Mouse (Mus musculus): ENCODE measurements around the gene Mfap3. TPM values are rescaled to one million over a fixed set of nuclear protein-coding genes. Genes with fewer than 3 reads are reported as not detected.

The Mfap3 gene
- total RNA-seq, 4 experiments from 2014 or later, result 6.1 to 11.0 (median 8.3) TPM

DNA sequence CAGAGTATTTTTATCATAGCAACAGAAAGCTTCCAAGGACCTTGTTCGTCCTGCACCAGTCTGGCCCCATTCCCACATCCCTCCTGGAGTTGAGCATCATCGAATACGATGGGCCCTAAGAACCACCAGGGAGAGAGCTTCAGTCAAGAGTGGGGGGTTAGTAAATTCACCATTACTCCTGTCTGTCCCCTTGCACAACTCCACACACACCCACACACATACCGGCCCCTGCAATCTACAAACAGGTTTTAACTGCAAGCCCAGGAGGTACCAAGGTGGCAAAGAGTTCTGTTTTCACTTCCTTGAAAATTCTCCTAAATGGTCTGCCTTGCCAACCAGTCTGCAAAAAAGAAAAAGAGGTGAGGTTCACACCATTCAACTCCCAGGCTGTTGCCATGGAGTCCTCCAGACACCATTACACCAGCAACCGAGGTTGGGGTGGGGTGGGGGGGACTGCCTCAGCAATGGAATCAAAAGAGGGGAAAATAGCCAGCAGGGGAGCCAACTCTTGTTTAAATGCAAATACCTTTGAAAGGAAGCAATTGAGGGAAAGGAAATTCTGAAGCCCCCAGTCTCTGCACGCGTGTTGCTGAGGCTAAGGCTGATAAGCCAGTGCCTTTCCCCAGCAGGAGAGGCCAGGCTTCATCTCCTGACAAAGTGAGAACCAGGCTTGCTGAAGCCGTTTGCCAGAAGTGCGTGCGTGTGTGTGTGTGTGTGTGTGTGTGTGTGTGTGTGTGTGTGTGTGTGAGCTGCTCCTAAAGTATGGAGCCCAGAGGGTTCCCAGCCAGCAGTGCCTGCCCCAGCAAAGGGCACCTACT is 64.6 kb downstream of the Mfap3 start:
- DNase-seq (ENCODE audit: low spot score in 2 of 2), result no peak

Other genes with a start within 250 kb of the Mfap3 start
- gene Fam114a2, start within 50 bp of the Mfap3 start, total RNA-seq (2022), result 10 to 100 TPM; 46.4 to 56.4 (median 54.1) TPM
- 1 to 10 TPM; 2.3 to 3.5 (median 3.2) TPM for gene Galnt10, start 126.8 kb downstream of the Mfap3 start, total RNA-seq (2022)

All from gastrocnemius, adult 8-10 months (tissue).